Comparison of ENCODE assay signal across 11 mouse cellular contexts in genomic region chr2:122575470-122575869, GRCm38 (mm10). TPM values are rescaled to one million over a fixed set of nuclear protein-coding genes. Genes with fewer than 3 reads are reported as not detected.
DNase-seq lines count a peak whose midpoint lies in the region; ATAC-seq and TF ChIP-seq lines count a peak whose summit lies in the region.
"Had no signal": no experiment of that assay in that cellular context is flagged by ENCODE, and none has a peak within 500 bp of the region (broad histone marks: within the 10 kb centered on the region; RNA-seq: fewer than 3 reads in every experiment).

No protein-coding gene starts in this region.

- DNase-seq in lung, embryonic 14.5 days: peak; percentile 15
- DNase-seq in lung, postnatal 0 days (ENCODE audit: low spot score): no peak
- DNase-seq in cerebellum, postnatal 36 days: peak; percentile 20 to 28
- peak; percentile 36 to 40 for DNase-seq in heart, postnatal 36 days
- peak; percentile 73 for DNase-seq in testis, postnatal 14 days (ENCODE audit: low spot score)
- DNase-seq in yolk sac, embryonic 10.5 days (ENCODE audit: low spot score): no peak

- H3K4me3 ChIP-seq in lung, embryonic 14.5 days (ENCODE audit: low read depth, low read length): no peak overlapping the region
- no peak overlapping the region for H3K4me3 ChIP-seq in lung, postnatal 0 days (ENCODE audit: low read depth, low read length)
- H3K4me3 ChIP-seq: forebrain, embryonic 10.5 days; liver, embryonic 15.5 days had no signal

- H3K36me3 ChIP-seq in lung, embryonic 14.5 days (ENCODE audit: insufficient read depth): no peaks in the 10 kb centered on the region
- no peaks in the 10 kb centered on the region for H3K36me3 ChIP-seq in lung, postnatal 0 days (ENCODE audit: insufficient read depth, low read length)
- H3K36me3 ChIP-seq: forebrain, embryonic 10.5 days; G1E; liver, embryonic 15.5 days had no signal

- H3K27me3 ChIP-seq in lung, embryonic 14.5 days (ENCODE audit: insufficient read depth, low read length): no peaks in the 10 kb centered on the region
- no peaks in the 10 kb centered on the region for H3K27me3 ChIP-seq in lung, postnatal 0 days (replicated peaks; ENCODE audit: insufficient read depth, low read length)
- H3K27me3 ChIP-seq: liver, embryonic 15.5 days had no signal

- H3K9me3 ChIP-seq in lung, embryonic 14.5 days (ENCODE audit: low read depth, low read length): no peaks in the 10 kb centered on the region
- no peaks in the 10 kb centered on the region for H3K9me3 ChIP-seq in lung, postnatal 0 days (ENCODE audit: low read length)
- H3K9me3 ChIP-seq: forebrain, embryonic 10.5 days; G1E; liver, embryonic 15.5 days had no signal

- intact Hi-C loops in heart, postnatal 36 days (cut with DNase I): no loop called here

- TF ChIP-seq CTCF in lung, embryonic 14.5 days (IDR thresholded peaks at IDR 0.05; ENCODE audit: low read depth): no peak
- no peak for TF ChIP-seq CTCF in lung, postnatal 0 days (IDR thresholded peaks at IDR 0.05)

- no peak for TF ChIP-seq EP300 in lung, postnatal 0 days (IDR thresholded peaks at IDR 0.05)

- H3K27ac ChIP-seq in lung, embryonic 14.5 days (ENCODE audit: low read depth): no peak overlapping the region
- no peak overlapping the region for H3K27ac ChIP-seq in lung, postnatal 0 days (ENCODE audit: low read length)
- H3K27ac ChIP-seq: forebrain, embryonic 10.5 days; liver, embryonic 15.5 days had no signal

- no peak overlapping the region for H3K4me2 ChIP-seq in lung, embryonic 14.5 days
- no peak overlapping the region for H3K4me2 ChIP-seq in lung, postnatal 0 days (replicated peaks; ENCODE audit: low read depth, low read length)
- H3K4me2 ChIP-seq: liver, embryonic 15.5 days had no signal

- H3K9ac ChIP-seq in lung, embryonic 14.5 days: no peak overlapping the region
- no peak overlapping the region for H3K9ac ChIP-seq in lung, postnatal 0 days (replicated peaks; ENCODE audit: low read depth)
- H3K9ac ChIP-seq: liver, embryonic 15.5 days had no signal

- H3K4me1 ChIP-seq in lung, embryonic 14.5 days (ENCODE audit: insufficient read depth): peaks cover 6% of the 10 kb centered on the region; the same call in 1 of the 2 replicates
- no peaks in the 10 kb centered on the region for H3K4me1 ChIP-seq in lung, postnatal 0 days (ENCODE audit: insufficient read depth, low read depth, low read length)
- H3K4me1 ChIP-seq: forebrain, embryonic 10.5 days; liver, embryonic 15.5 days had no signal

- WGBS in lung, embryonic 14.5 days: 55% methylated on average over 11 of the region's 11 CpGs
- WGBS in lung, postnatal 0 days: 55% methylated on average over 11 of the region's 11 CpGs

- 0 out of 2 replicates have a peak, but pooled peaks have one; percentile 40 for ATAC-seq in lung, embryonic 14.5 days (ENCODE audit: insufficient read depth)
- no peak for ATAC-seq in lung, postnatal 0 days
- ATAC-seq in erythroid progenitor cell, adult 5-6 weeks (replicated peaks; ENCODE audit: low FRiP score, poor library complexity, severe bottlenecking): no peak
- ATAC-seq: inflammation-experienced regulatory T-cells, adult 6 months had no signal

RNA-seq across cellular contexts. Expression of gene Gatm, which starts 35.6 kb away (rescaled TPM):
- polyA plus RNA-seq in lung, embryonic 14.5 days (2014; fragmentation: Nextera tagmentation; extraction: Ambion mirVana): 6.1 and 6.9 TPM in 2 replicates
- 3.0 and 3.7 TPM in 2 replicates for polyA plus RNA-seq in lung, postnatal 0 days (2015; fragmentation: Nextera tagmentation; extraction: Ambion mirVana)
- total RNA-seq in heart, postnatal 36 days (2021): 1 to 10 TPM; 4.1 to 4.4 TPM
- 30.6 and 32.3 TPM in 2 replicates for total RNA-seq in erythroid progenitor cell, adult 5-6 weeks (2015; ENCODE audit: low replicate concordance)
- 19.6 and 21.6 TPM in 2 replicates for total RNA-seq in erythroid progenitor cell, adult 5-6 weeks (2017; ENCODE audit: low replicate concordance)
- total RNA-seq: G1E had no signal
- polyA plus RNA-seq: G1E had no signal

Comparison
In these comparisons a context has a peak if more than half of its experiments do, and no peak if none do; other contexts are left out.
1. DNase-seq: peak in lung, embryonic 14.5 days (single experiment), cerebellum, postnatal 36 days (2 of 2), heart, postnatal 36 days (2 of 2) and testis, postnatal 14 days (single experiment); none in lung, postnatal 0 days (single experiment) and yolk sac, embryonic 10.5 days (single experiment).